Mouse (Mus musculus): ENCODE data around the gene Sms.

GRCm38 (mm10) chrX:157493159-157493558 lies 1.1 kb upstream of the Sms start:
- no peak for TF ChIP-seq CTCF (IDR thresholded peaks at IDR 0.05; ENCODE audit: low read depth)
- TF ChIP-seq EP300 (IDR thresholded peaks at IDR 0.05; ENCODE audit: low read depth), result no peak
